Mouse (Mus musculus) hindbrain, embryonic 10.5 days (tissue): ENCODE measurements around the gene Gm3250. TPM values are rescaled to one million over a fixed set of nuclear protein-coding genes. Genes with fewer than 3 reads are reported as not detected.

Experiments
- DNase-seq: peaks from one replicate; pipeline ENCODE4 v3.0.0-alpha.2; 2017; ENCODE audit warnings: low spot score
- H3K27ac ChIP-seq: fragments of 300-500 bp; sonication (generic); 2 replicates; pipeline ENCODE4 v1.5.1; 2016; ENCODE audit warnings: mild to moderate bottlenecking, moderate library complexity
- H3K27me3 ChIP-seq: fragments of 300-500 bp; sonication (generic); 2 replicates; pipeline ENCODE4 v1.6.1; 2016; ENCODE audit warnings: mild to moderate bottlenecking; ENCODE audit not compliant: poor library complexity, insufficient read depth, severe bottlenecking
- H3K36me3 ChIP-seq: fragments of 300-500 bp; sonication (generic); 2 replicates; pipeline ENCODE4 v1.6.1; 2016; ENCODE audit warnings: mild to moderate bottlenecking, moderate library complexity
- H3K4me1 ChIP-seq: fragments of 300-500 bp; sonication (generic); replicated peaks from 2 replicates; pipeline ENCODE4 v1.6.1; 2016; ENCODE audit warnings: mild to moderate bottlenecking
- H3K4me3 ChIP-seq: fragments of 300-500 bp; sonication (generic); 2 replicates; pipeline ENCODE4 v1.5.1; 2016; ENCODE audit warnings: mild to moderate bottlenecking, moderate library complexity
- H3K9me3 ChIP-seq: fragments of 300-500 bp; sonication (generic); 2 replicates; pipeline ENCODE4 v1.6.1; 2016; ENCODE audit warnings: mild to moderate bottlenecking, moderate library complexity
- WGBS: fragments of 180-500 bp; shearing (Covaris S2); methylation state at CpG from one replicate; pipeline ENCODE4 v1.1.7; 2016; 5-methylcytosine and 5-hydroxymethylcytosine counted together
- polyA plus RNA-seq: library from polyadenylated mRNA; unstranded; fragments of >200 nt; fragmentation: Nextera tagmentation; extraction: Ambion mirVana; gene quantifications from 2 replicates; pipeline ENCODE4 v1.2.1, GENCODE M21; 2016

The Gm3250 gene
- polyA plus RNA-seq, 1 experiment from 2014 or later, result not detected

DNA sequence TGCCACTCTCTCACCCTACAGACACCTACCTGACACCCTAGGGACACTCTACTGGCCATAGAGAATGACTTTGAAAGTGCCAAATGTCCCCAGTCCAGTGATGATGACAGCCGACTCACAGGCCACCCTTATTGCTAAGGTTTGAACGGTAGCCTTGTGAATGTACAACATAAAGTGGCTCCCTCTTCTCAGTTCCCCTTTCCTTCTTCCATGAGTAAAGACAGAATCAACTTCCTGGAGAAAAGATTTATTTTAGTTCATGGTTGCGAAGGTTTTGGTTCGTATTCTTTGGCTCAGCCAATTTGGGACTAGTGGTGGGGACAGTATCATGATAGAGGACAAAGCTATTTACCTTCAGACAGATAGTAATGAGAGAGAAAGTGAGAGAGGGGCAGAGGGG, 43.4 kb downstream of the Gm3250 start:
- Histone ChIP-seq H3K4me1 (peaks cover 35% of the 10 kb centered on the region), H3K27me3 (no peaks in the 10 kb centered on the region), H3K4me3 (no peak overlapping the region), H3K9me3 (peaks cover 16% of the 10 kb centered on the region), H3K27ac (no peak overlapping the region), H3K36me3 (no peaks in the 10 kb centered on the region)
- 93% methylated on average over 4 of the region's 4 CpGs for WGBS
- no peak for DNase-seq

- 95% methylated on average over 1 of the region's 1 CpGs for WGBS
- H3K36me3 ChIP-seq, result no peaks in the 10 kb centered on the region
- peaks cover 16% of the 10 kb centered on the region for H3K9me3 ChIP-seq
- no peak for DNase-seq
- H3K27ac ChIP-seq, result no peak overlapping the region
- no peaks in the 10 kb centered on the region for H3K27me3 ChIP-seq
- peaks cover 20% of the 10 kb centered on the region for H3K4me1 ChIP-seq
- H3K4me3 ChIP-seq, result no peak overlapping the region
Observed at GRCm38 (mm10) chr10:77735928-77736327, 46.4 kb downstream of the Gm3250 start.

Other genes starting within 250 kb of the Gm3250 start
- 66.6 and 67.2 TPM in 2 replicates for gene Pttg1ip, start 200.8 kb downstream of the Gm3250 start, polyA plus RNA-seq
- 336 and 389 TPM in 2 replicates for gene Sumo3, start 176.4 kb downstream of the Gm3250 start, polyA plus RNA-seq
- 4.4 TPM in 1 of 2 replicates, not detected in the other for gene Gm49325, start 176.3 kb downstream of the Gm3250 start, polyA plus RNA-seq
- 100 and 103 TPM in 2 replicates for gene Ube2g2, start 160.3 kb downstream of the Gm3250 start, polyA plus RNA-seq
- 0.93 and 1.0 TPM in 2 replicates for gene Tspear, start 96.0 kb downstream of the Gm3250 start, polyA plus RNA-seq
- gene Gm19402, start 91.8 kb downstream of the Gm3250 start, polyA plus RNA-seq, result not detected in 2 replicates
- not detected in 2 replicates for gene Gm9508, start 85.3 kb downstream of the Gm3250 start, polyA plus RNA-seq
- gene Gm10272, start 75.9 kb downstream of the Gm3250 start, polyA plus RNA-seq, result not detected in 2 replicates
- gene Gm10024, start 71.1 kb downstream of the Gm3250 start, polyA plus RNA-seq, result not detected in 2 replicates
- gene Gm10142, start 66.7 kb downstream of the Gm3250 start, polyA plus RNA-seq, result not detected in 2 replicates
- not detected in 2 replicates for gene Krtap12-1, start 61.9 kb downstream of the Gm3250 start, polyA plus RNA-seq
- gene Gm10100, start 56.1 kb downstream of the Gm3250 start, polyA plus RNA-seq, result not detected in 2 replicates
- not detected in 2 replicates for gene Gm18596, start 39.9 kb downstream of the Gm3250 start, polyA plus RNA-seq
- gene Gm9736, start 31.2 kb downstream of the Gm3250 start, polyA plus RNA-seq, result not detected in 2 replicates
- not detected in 2 replicates for gene Gm3233, start 22.9 kb downstream of the Gm3250 start, polyA plus RNA-seq
- gene Gm3238, start 11.2 kb downstream of the Gm3250 start, polyA plus RNA-seq, result not detected in 2 replicates
- gene Gm7138, start 5.6 kb downstream of the Gm3250 start, polyA plus RNA-seq, result not detected in 2 replicates
- gene Gm7137, start 5.7 kb upstream of the Gm3250 start, polyA plus RNA-seq, result not detected in 2 replicates
- not detected in 2 replicates for gene Gm9639, start 12.5 kb upstream of the Gm3250 start, polyA plus RNA-seq
- not detected in 2 replicates for gene Gm19668, start 16.6 kb upstream of the Gm3250 start, polyA plus RNA-seq
- not detected in 2 replicates for gene Gm9507, start 29.3 kb upstream of the Gm3250 start, polyA plus RNA-seq
- not detected in 2 replicates for gene Gm2696, start 32.1 kb upstream of the Gm3250 start, polyA plus RNA-seq
- gene Krtap10-4, start 44.6 kb upstream of the Gm3250 start, polyA plus RNA-seq, result not detected in 2 replicates
- gene Krtap10-10, start 53.4 kb upstream of the Gm3250 start, polyA plus RNA-seq, result not detected in 2 replicates
- gene Gm36176, start 64.3 kb upstream of the Gm3250 start, polyA plus RNA-seq, result not detected in 2 replicates
- gene Gm10318, start 70.3 kb upstream of the Gm3250 start, polyA plus RNA-seq, result not detected in 2 replicates
- not detected in 2 replicates for gene Gm3285, start 79.4 kb upstream of the Gm3250 start, polyA plus RNA-seq
- gene Lrrc3, start 120.0 kb upstream of the Gm3250 start, polyA plus RNA-seq, result 2.6 and 4.1 TPM in 2 replicates
- gene Trpm2, start 188.0 kb upstream of the Gm3250 start, polyA plus RNA-seq, result 0.88 and 1.2 TPM in 2 replicates
- 40.7 and 42.9 TPM in 2 replicates for gene 1810043G02Rik, start 196.0 kb upstream of the Gm3250 start, polyA plus RNA-seq
- gene Pfkl, start 227.5 kb upstream of the Gm3250 start, polyA plus RNA-seq, result 187 and 243 TPM in 2 replicates